Mouse (Mus musculus) monocyte, adult 5-6 weeks (primary cell): ENCODE data around the gene Iqck. TPM values are rescaled to one million over a fixed set of nuclear protein-coding genes. Genes with fewer than 3 reads are reported as not detected.

Experiments
- ATAC-seq: fragments of 153-309, 156-312 bp; replicated peaks from 2 replicates; pipeline ENCODE4 v1.8.0; 2017; ENCODE audit warnings: mild to moderate bottlenecking; ENCODE audit not compliant: low TSS enrichment, insufficient number of reproducible peaks, severe bottlenecking, poor library complexity, low FRiP score
- total RNA-seq: library from RNA; stranded (forward); fragments of 200-1000, 200-491, 200-594 nt; gene quantifications from 3 replicates; pipeline ENCODE4 v1.2.3, GENCODE M21; 2017

Iqck gene
- total RNA-seq, 1 experiment from 2014 or later, result 0.38 TPM

GRCm38 (mm10) chr7:118976414-118977166 is 121.0 kb downstream of the Iqck start:
- no peak for ATAC-seq

- no peak for ATAC-seq
Observed at GRCm38 (mm10) chr7:118977167-118977543, 121.6 kb downstream of the Iqck start.

GRCm38 (mm10) chr7:118979121-118979520 is 123.6 kb downstream of the Iqck start:
- ATAC-seq, result no peak

DNA sequence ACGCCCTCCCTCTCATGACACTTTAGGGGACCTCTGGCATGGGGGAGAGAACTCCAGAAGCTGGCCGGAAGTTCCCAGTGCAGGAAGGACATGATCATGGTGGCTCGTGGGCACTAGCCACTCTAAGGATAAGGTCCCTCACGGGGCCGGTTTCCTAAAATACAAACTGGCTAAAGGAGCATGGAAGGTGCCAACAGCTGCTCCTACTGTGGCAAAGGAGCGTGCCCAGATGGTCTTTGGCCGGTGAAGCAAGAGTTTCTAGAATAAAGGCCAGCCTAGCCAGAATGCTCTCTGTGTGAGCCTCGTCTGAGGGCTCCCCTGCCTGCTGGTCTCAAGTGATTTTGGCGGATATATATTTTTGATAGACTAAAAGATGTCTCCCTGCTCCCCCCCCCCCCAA is 124.2 kb downstream of the Iqck start:
- ATAC-seq, result no peak

DNA sequence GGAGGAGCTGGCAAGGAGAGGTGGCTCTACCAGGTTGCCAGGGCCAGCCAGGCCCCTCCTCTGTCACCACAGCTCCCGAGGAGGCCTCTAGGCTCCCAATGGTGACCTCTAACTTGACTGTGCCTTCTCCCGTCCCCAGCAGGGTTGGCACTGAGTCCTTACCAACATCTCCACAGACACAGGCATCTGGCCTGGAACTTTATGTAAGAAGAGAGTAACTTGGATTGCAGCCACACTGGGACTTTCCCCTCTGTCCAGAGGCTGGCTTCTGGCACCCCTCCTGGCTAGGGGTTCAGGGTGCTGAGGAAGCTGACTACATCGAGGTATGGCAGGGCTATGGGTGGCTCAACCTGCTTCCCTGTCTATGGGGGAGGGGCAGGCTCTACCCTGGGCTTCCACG is 125.8 kb downstream of the Iqck start:
- ATAC-seq, result no peak

DNA sequence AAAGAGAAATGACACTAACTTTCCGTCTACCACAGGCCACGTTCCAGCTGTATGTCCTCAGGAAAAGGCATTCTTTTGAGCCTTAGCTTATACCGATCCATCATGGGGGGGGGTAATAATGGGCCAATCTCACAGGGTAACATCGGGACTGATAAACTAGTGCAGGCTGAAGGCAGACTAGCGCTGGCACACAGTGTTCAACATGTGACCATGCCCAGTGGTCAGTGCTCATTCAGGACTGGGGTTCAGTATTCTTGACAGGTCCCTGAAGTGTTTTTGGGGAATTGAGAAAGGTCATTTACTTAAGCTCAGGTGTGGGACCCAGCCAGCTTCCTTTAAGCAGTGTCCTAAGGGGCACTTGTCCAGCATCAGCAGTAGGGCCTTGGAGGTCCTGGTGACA is 126.3 kb downstream of the Iqck start:
- no peak for ATAC-seq

- ATAC-seq, result no peak
Observed at GRCm38 (mm10) chr7:118982586-118982985, 127.0 kb downstream of the Iqck start.

DNA sequence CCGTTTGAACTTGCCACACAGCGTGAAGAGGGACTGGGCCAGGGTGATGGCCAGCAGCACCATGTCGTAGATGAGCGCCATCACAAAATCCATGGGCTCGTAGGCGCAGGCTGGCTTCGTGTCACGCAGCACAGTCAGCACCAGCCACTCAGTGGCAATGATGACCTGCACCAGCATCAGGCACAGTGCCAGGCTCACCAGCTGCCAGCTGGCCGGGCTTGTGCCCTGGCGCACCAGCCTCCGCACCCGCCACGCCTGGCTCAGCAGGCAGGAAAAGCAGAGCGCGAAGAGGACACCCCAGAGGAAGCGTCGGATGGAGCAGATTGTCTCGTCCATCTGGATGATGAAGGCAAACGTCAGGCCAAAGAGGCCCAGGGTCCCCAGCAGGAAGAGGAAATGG is 128.4 kb downstream of the Iqck start:
- no peak for ATAC-seq

GRCm38 (mm10) chr7:118985786-118986185 is 130.2 kb downstream of the Iqck start:
- ATAC-seq, result no peak

GRCm38 (mm10) chr7:118986369-118986768 is 130.8 kb downstream of the Iqck start:
- no peak for ATAC-seq

DNA sequence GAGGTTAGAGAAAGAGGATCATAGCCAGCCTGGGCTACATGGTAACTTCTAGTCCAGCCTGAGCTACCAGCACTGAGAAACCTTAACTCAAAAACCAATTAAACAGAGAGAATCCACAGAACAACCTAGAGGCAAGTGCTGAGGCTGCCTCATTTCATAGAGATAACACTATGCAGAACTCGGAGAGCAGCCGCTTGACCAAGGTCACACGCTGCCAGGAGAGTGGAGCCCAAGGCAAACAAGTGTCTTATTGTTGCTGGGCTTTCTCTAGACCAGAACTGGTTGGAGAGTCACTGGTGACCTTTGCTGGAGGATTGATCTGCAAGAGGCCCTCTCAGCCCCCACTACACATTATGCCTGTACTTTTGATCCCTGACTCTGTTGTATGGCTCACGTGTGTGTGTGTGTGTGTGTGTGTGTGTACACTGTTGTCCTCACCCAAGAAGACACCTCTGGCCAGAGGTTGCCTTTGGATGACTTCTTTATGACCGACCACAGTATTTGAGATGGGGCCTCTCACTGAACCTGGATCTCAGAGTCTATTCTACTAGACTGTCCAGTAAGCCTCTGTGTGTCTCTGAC is 133.8 kb downstream of the Iqck start:
- ATAC-seq, result no peak

DNA sequence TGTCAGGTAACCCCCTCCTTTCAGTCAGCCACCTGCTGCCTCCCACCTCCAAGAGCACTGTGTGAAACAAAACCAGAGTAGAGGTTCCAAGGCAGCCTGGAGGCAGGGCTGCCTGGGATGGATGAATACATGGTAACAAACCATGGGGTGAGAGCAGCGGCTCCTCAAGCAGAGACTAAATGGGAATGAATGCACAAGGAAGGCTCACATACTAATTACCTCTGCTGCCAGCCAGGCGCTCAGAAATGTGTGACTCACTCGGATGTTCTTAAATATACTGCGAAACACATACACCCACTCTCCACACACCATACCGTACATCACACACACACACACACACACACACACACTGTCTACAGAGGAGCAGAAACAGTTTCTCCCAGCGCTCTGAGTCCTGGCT is 134.7 kb downstream of the Iqck start:
- no peak for ATAC-seq

DNA sequence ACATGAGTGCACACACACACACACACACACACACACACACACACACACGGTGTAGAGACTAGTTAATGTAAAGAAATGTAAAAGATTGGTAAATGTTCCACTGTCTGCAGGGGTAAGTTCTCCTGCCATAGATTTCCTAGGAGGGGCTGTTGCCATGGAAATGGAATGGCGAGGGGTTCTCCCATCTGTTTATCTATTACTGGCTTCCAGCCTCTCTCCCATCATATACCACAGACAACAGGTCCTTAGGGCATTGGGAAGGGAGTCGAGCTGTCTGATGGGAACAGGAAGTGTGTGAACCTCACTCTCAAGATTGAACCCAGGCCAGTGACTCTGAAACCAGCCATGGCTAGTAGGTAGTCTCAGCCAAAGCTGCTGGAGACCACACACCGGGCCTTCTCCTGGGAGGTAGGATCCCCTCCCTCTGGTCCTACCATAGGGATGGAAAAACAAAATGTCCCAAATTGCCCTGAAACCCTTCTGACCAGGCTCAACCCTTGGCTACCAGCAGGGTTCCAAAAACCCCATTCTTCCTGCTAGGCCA is 135.9 kb downstream of the Iqck start:
- ATAC-seq, result no peak

- no peak for ATAC-seq
Observed at GRCm38 (mm10) chr7:118992080-118992560, 136.6 kb downstream of the Iqck start.

DNA sequence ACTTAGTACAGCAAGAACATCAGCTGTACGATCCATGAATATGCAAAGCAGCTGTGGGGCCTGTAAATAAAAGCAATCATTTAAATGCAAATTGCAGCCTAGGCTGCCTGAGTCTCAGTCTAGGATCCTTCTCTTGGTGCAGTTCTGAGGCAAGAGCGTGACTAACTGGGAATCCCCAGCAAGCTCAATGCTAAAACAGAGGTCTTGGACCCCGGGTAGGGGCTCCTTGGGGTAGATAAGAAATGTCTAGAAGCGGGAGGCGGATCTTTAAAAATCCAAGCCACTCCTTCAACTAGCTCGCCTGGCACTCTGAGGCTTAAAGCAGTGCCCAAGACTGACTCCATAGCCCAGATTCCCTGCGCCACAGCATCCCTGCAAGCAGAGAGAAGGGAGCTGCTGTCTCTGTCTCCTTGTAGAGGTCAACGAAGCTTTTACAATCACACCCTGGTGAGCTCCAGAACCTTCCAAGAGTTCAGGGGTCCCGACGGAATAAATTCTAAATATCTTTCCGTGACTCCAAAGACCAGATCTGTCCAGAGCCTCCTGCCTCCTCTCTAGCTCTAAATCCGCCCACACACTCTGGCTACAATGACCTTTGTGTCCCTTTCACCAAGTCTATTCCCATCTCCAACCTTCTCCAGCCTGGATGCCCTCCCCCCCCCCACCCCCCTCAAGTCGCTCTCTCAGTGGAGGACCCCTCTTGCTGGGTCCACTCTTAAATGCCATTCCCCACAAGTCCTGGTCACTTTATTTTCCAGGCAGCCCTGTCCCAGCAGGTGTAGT is 137.3 kb downstream of the Iqck start:
- no peak for ATAC-seq

DNA sequence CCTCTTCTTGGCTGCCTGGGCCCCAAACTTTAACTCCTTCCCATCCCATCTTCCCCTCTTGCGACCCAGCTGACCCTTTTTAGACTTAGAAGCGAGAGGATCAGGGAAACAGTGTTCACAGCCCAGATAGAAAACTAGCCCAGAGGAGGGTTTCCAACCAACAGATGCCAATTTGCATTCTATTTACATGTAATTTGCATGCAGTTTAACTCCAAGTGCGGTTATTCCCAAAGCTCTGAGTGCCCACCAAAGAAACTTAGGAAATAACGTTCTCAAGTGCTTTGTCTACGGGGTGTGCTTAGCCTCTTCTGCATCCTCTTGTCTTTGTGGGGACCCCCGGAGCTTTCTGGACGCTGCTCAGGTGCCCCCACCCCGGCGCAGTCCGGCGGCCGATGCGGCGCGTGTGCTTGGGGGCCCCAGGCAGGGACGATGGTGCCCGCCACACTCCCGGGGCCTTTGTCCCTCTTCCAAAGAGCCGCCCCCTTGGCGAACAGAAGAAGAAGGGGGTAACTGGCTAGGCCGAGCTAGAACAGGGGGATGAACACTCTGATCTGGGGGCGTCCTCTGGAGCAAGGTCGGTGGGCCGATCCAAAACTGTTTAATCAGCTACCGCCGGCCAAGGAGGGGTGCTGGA is 138.2 kb downstream of the Iqck start:
- no peak for ATAC-seq

- no peak for ATAC-seq
Observed at GRCm38 (mm10) chr7:118994231-118994842, 138.8 kb downstream of the Iqck start.

DNA sequence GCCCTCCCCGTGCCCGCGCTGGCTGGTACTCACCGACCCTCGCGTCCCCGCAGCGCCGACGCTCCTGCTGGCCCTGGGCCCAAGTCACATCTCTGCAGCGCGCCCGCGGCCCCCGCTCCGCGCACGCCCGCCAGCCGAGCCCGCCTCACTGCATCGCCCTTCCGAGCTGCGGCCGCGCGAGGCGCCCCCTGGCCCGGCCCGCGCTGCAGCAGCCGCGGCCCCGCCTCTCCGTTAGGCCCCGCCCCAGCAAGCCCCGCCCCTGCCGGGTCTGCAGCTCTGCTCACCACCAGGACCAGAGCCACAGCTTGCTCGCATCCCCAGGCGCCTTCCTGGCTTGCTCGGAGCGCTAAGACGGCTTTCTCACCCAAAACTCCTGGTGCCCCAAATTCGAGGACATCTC is 139.5 kb downstream of the Iqck start, which contains the start of gene Gprc5b:
Gprc5b (minus strand) TSS at position 205 of the 400 bp plus-strand sequence.
- no peak for ATAC-seq

GRCm38 (mm10) chr7:118995671-118996070 is 140.1 kb downstream of the Iqck start:
- no peak for ATAC-seq
